Mouse (Mus musculus) midbrain, embryonic 12.5 days (tissue): ENCODE results near the gene Cers2. TPM values are rescaled to one million over a fixed set of nuclear protein-coding genes. Genes with fewer than 3 reads are reported as not detected.

Source experiments
- ATAC-seq: fragments of 200-750 bp; cut with Nextera tagmentation; 2 replicates; pipeline ENCODE4 v1.8.0; 2017; ENCODE audit warnings: low read depth, moderate TSS enrichment, moderate library complexity; ENCODE audit not compliant: low FRiP score
- H3K27ac ChIP-seq: fragments of 300-500 bp; sonication (generic); replicated peaks from 2 replicates; pipeline ENCODE4 v1.5.1; 2016; ENCODE audit warnings: mild to moderate bottlenecking
- H3K27me3 ChIP-seq: fragments of 300-500 bp; sonication (generic); 2 replicates; pipeline ENCODE4 v1.6.1; 2016; ENCODE audit warnings: mild to moderate bottlenecking
- H3K36me3 ChIP-seq: fragments of 300-500 bp; sonication (generic); 2 replicates; pipeline ENCODE4 v1.6.1; 2016
- H3K4me1 ChIP-seq: fragments of 300-500 bp; sonication (generic); 2 replicates; pipeline ENCODE4 v1.6.1; 2016
- H3K4me2 ChIP-seq: fragments of 300-500 bp; sonication (generic); replicated peaks from 2 replicates; pipeline ENCODE4 v1.6.1; 2016; ENCODE audit warnings: mild to moderate bottlenecking, moderate library complexity
- H3K4me3 ChIP-seq: fragments of 300-500 bp; sonication (generic); 2 replicates; pipeline ENCODE4 v1.5.1; 2016; ENCODE audit warnings: mild to moderate bottlenecking
- H3K9ac ChIP-seq: fragments of 300-500 bp; sonication (generic); replicated peaks from 2 replicates; pipeline ENCODE4 v1.6.1; 2016; ENCODE audit warnings: mild to moderate bottlenecking, moderate library complexity
- H3K9me3 ChIP-seq: fragments of 300-500 bp; sonication (generic); 2 replicates; pipeline ENCODE4 v1.6.1; 2016; ENCODE audit warnings: mild to moderate bottlenecking
- WGBS: fragments of 180-500 bp; shearing (Covaris S2); methylation state at CpG from one replicate; pipeline ENCODE4 v1.1.7; 2016; 5-methylcytosine and 5-hydroxymethylcytosine counted together
- polyA plus RNA-seq: library from polyadenylated mRNA; unstranded; fragments of >200 nt; fragmentation: Nextera tagmentation; extraction: Ambion mirVana; gene quantifications from 2 replicates; pipeline ENCODE4 v1.2.1, GENCODE M21; 2016

The Cers2 gene
- polyA plus RNA-seq, 1 experiment from 2014 or later: 109 TPM

GRCm38 (mm10) chr3:95292899-95293298, 21.7 kb upstream of the Cers2 start:
- H3K36me3 ChIP-seq: peaks cover 77% of the 10 kb centered on the region
- H3K27ac ChIP-seq: no peak overlapping the region
- 93% methylated on average over 2 of the region's 2 CpGs for WGBS
- ATAC-seq: no peak
- H3K9ac ChIP-seq: no peak overlapping the region
- H3K4me3 ChIP-seq: no peak overlapping the region
- no peaks in the 10 kb centered on the region for H3K4me1 ChIP-seq
- no peak overlapping the region for H3K4me2 ChIP-seq
- no peaks in the 10 kb centered on the region for H3K9me3 ChIP-seq
- H3K27me3 ChIP-seq: no peaks in the 10 kb centered on the region

GRCm38 (mm10) chr3:95293537-95293936, 21.1 kb upstream of the Cers2 start:
- Histone ChIP-seq H3K9me3 (no peaks in the 10 kb centered on the region), H3K4me3 (no peak overlapping the region), H3K4me2 (no peak overlapping the region), H3K27ac (no peak overlapping the region), H3K4me1 (no peaks in the 10 kb centered on the region), H3K36me3 (peaks cover 70% of the 10 kb centered on the region), H3K9ac (no peak overlapping the region), H3K27me3 (no peaks in the 10 kb centered on the region)
- WGBS: 85% methylated on average over 11 of the region's 11 CpGs
- ATAC-seq: no peak

GRCm38 (mm10) chr3:95294316-95294715, 20.3 kb upstream of the Cers2 start:
- no peak overlapping the region for H3K27ac ChIP-seq
- no peak overlapping the region for H3K4me2 ChIP-seq
- WGBS: 90% methylated on average over 7 of the region's 7 CpGs
- peaks cover 66% of the 10 kb centered on the region for H3K36me3 ChIP-seq
- H3K9me3 ChIP-seq: no peaks in the 10 kb centered on the region
- H3K4me3 ChIP-seq: no peak overlapping the region
- no peaks in the 10 kb centered on the region for H3K27me3 ChIP-seq
- ATAC-seq: no peak
- H3K9ac ChIP-seq: no peak overlapping the region
- H3K4me1 ChIP-seq: no peaks in the 10 kb centered on the region

DNA sequence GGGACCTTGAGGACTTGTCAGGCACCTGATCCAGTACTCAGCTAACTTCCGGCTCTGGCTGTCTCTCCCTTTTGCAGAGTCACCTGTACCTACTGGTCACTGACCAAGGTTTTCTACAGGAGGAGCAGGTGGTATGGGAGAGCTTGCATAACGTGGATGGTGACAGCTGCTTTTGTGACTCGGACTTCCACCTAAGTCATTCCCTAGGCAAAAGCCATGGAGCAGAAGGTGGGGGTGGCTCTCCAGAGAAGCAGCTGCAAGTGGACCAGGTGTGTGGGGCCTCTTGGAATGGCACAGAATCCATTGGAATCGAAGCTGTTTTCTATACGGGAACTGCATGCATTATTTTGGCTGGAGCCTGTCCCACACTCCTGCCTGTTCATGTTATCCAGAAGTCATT, 19.9 kb upstream of the Cers2 start:
- Histone ChIP-seq H3K27ac (no peak overlapping the region), H3K27me3 (no peaks in the 10 kb centered on the region), H3K9me3 (no peaks in the 10 kb centered on the region), H3K36me3 (peaks cover 62% of the 10 kb centered on the region), H3K4me2 (no peak overlapping the region), H3K4me1 (no peaks in the 10 kb centered on the region), H3K9ac (no peak overlapping the region), H3K4me3 (no peak overlapping the region)
- no peak for ATAC-seq
- WGBS: 91% methylated on average over 5 of the region's 5 CpGs

GRCm38 (mm10) chr3:95295321-95296102, 19.1 kb upstream of the Cers2 start:
- no peak overlapping the region for H3K9ac ChIP-seq
- ATAC-seq: no peak
- no peaks in the 10 kb centered on the region for H3K27me3 ChIP-seq
- H3K4me1 ChIP-seq: no peaks in the 10 kb centered on the region
- no peak overlapping the region for H3K4me2 ChIP-seq
- H3K4me3 ChIP-seq: no peak overlapping the region
- no peak overlapping the region for H3K27ac ChIP-seq
- H3K9me3 ChIP-seq: no peaks in the 10 kb centered on the region
- WGBS: 80% methylated on average over 11 of the region's 11 CpGs
- H3K36me3 ChIP-seq: peaks cover 54% of the 10 kb centered on the region

- H3K4me3 ChIP-seq: no peak overlapping the region
- H3K4me1 ChIP-seq: no peaks in the 10 kb centered on the region
- no peak overlapping the region for H3K27ac ChIP-seq
- no peaks in the 10 kb centered on the region for H3K27me3 ChIP-seq
- H3K4me2 ChIP-seq: no peak overlapping the region
- WGBS: 16% methylated on average over 5 of the region's 5 CpGs
- H3K9ac ChIP-seq: no peak overlapping the region
- H3K9me3 ChIP-seq: no peaks in the 10 kb centered on the region
- peaks cover 48% of the 10 kb centered on the region for H3K36me3 ChIP-seq
- no peak for ATAC-seq
Observed at GRCm38 (mm10) chr3:95296103-95296469, 18.5 kb upstream of the Cers2 start.

DNA sequence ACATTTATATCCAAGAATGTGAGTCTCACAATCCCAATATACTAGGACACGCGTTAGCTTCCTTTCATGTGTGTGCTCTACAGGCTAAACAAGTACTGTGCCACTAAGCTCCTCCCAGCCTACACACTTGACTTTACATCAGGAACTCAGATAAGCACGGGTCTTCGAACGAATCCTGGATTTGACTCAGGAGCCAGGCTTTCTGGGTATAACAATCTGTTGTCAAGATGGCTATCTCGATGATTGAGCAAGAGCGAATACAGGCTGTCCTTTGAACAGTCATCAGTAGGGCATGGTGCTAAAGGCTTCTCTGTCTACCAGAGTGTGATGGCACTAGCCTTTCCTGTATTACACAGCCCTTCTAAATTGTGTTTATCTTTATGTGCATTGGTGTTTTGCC, 16.6 kb upstream of the Cers2 start:
- ATAC-seq: no peak
- WGBS: 96% methylated on average over 7 of the region's 7 CpGs
- peaks cover 31% of the 10 kb centered on the region for H3K36me3 ChIP-seq

GRCm38 (mm10) chr3:95301204-95301796, 13.3 kb upstream of the Cers2 start:
- Histone ChIP-seq H3K9ac (no peak overlapping the region), H3K27me3 (no peaks in the 10 kb centered on the region), H3K36me3 (0 out of 2 replicates have a peak, but pooled peaks cover 4% of the 10 kb centered on the region), H3K9me3 (no peaks in the 10 kb centered on the region), H3K4me2 (no peak overlapping the region), H3K27ac (no peak overlapping the region), H3K4me3 (no peak overlapping the region), H3K4me1 (no peaks in the 10 kb centered on the region)
- no peak for ATAC-seq
- WGBS: 83% methylated on average over 3 of the region's 3 CpGs

More for the DNA sequence above, 16.6 kb upstream of the Cers2 start:
- Histone ChIP-seq H3K4me2 (no peak overlapping the region), H3K9me3 (no peaks in the 10 kb centered on the region), H3K4me3 (no peak overlapping the region), H3K9ac (no peak overlapping the region), H3K4me1 (no peaks in the 10 kb centered on the region), H3K27me3 (no peaks in the 10 kb centered on the region), H3K27ac (no peak overlapping the region)

DNA sequence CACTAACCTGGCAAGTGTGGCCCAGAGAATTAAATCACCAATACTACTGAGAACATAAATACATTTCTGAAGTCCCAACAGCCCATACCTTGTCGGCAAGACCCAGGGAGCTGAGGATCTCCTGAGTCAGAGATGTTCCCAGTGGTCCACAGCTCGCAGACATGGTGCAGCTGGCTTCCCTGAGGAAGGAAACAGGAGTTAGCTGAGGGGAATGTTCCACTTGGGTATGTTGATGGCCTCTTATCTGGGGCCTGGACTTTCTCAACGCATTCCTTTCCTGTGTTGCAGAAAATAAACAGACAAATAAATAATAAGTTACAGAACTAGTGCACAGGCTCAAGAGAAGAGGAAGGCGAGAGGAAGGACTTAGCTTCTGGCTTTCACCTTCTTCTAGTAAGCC, 8.3 kb upstream of the Cers2 start:
- H3K36me3 ChIP-seq: no peaks in the 10 kb centered on the region
- no peaks in the 10 kb centered on the region for H3K9me3 ChIP-seq
- H3K4me2 ChIP-seq: no peak overlapping the region
- no peak overlapping the region for H3K4me3 ChIP-seq
- WGBS: 91% methylated on average over 4 of the region's 4 CpGs
- no peak for ATAC-seq
- H3K9ac ChIP-seq: no peak overlapping the region
- H3K4me1 ChIP-seq: no peaks in the 10 kb centered on the region
- H3K27ac ChIP-seq: no peak overlapping the region
- no peaks in the 10 kb centered on the region for H3K27me3 ChIP-seq

GRCm38 (mm10) chr3:95307100-95307499, 7.5 kb upstream of the Cers2 start, which contains the start of gene Anxa9:
Gene Anxa9, minus strand, starts transcription at chr3:95307176.
- WGBS: 77% methylated on average over 7 of the region's 7 CpGs
- ATAC-seq: no peak
- Histone ChIP-seq H3K4me2 (no peak within 1 kb of the TSS), H3K9me3 (no peaks in the 10 kb centered on the region), H3K9ac (no peak within 1 kb of the TSS), H3K4me3 (no peak within 1 kb of the TSS), H3K36me3 (no peaks in the 10 kb centered on the region), H3K27ac (no peak within 1 kb of the TSS), H3K27me3 (no peaks in the 10 kb centered on the region), H3K4me1 (no peaks in the 10 kb centered on the region)

DNA sequence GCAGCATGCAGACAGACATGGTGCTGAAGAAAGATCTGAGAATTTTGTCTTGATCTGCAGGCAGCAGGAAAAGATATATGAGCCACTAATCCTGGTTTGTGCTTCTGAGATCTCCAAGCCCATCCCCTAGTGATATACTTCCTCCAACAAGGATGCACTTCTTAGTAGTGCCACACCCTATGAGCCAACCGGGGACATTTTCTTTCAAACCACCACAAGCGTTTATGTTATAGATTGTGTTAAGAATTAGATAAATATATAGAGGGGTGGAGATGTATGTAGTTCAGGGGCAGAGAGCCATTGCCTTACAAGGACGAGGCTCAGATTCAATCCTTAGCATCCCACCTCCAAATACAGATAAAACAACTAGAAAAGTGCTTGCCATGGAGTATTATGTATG, 4.1 kb upstream of the Cers2 start:
- H3K4me3 ChIP-seq: no peak overlapping the region
- H3K9ac ChIP-seq: no peak overlapping the region
- H3K4me1 ChIP-seq: peaks cover 7% of the 10 kb centered on the region; the same call in 1 of the 2 replicates
- no peaks in the 10 kb centered on the region; the same call in 1 of the 2 replicates for H3K27me3 ChIP-seq
- H3K27ac ChIP-seq: no peak overlapping the region
- no peaks in the 10 kb centered on the region for H3K9me3 ChIP-seq
- H3K36me3 ChIP-seq: no peaks in the 10 kb centered on the region
- WGBS: 75% methylated on average over 3 of the region's 3 CpGs
- H3K4me2 ChIP-seq: no peak overlapping the region
- no peak for ATAC-seq

DNA sequence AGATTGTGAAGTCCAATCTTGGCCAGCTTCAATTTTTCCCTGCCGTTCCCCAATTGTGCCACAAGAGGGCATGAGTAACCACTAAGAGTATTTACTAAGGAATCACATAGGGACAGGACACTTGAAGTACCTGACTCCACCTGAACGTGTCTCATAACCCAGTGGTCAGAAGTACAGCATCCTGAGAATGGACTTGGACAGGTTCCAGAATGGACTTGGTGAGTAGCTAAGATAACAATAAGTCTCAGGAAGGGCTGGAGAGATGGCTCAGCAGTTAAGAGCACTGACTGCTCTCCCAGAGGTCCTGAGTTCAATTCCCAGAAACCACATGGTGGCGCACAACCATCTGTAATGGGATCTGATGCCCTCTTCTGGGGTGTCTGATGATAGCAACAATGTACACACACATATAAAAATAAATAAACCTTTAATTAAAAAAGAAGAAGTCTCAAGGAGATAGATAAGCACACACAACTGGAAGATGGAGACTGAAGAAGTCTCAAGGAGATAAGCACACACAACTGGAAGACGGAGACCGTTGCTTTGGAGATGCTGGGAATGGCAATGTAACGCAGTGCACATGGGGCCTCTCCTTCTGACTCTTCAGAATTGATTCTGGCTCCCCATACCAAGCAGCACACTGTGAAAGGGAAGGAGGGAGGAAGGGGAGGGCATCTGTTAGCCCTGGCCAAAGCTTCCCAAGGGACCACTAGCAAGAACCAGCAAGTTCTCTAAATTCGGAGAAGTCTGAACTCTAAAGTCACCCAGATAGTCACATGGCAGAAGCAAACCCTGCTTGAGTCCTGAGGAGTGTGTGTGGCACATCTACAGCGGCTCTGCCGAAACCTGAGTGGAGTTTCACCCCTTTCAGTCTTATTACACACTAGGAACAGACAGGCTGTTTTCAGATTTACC, 3.4 kb upstream of the Cers2 start:
- Histone ChIP-seq H3K4me1 (peaks cover 14% of the 10 kb centered on the region), H3K9ac (no peak overlapping the region), H3K27me3 (no peaks in the 10 kb centered on the region; the same call in 1 of the 2 replicates), H3K27ac (no peak overlapping the region), H3K4me2 (no peak overlapping the region), H3K4me3 (no peak overlapping the region), H3K9me3 (no peaks in the 10 kb centered on the region), H3K36me3 (no peaks in the 10 kb centered on the region)
- ATAC-seq: no peak
- 69% methylated on average over 9 of the region's 9 CpGs for WGBS
